Mouse (Mus musculus) lung, embryonic 16.5 days (tissue): Measurements from ENCODE around the gene Ppp2r3a. TPM values are rescaled to one million over a fixed set of nuclear protein-coding genes. Genes with fewer than 3 reads are reported as not detected.

Source experiments
- ATAC-seq: fragments of 200-750 bp; cut with Nextera tagmentation; 2 replicates; pipeline ENCODE4 v1.8.0; 2017; ENCODE audit warnings: low read depth, mild to moderate bottlenecking, moderate library complexity
- H3K27ac ChIP-seq: fragments of 300-500 bp; sonication (generic); 2 replicates; pipeline ENCODE4 v1.5.1; 2014; ENCODE audit warnings: mild to moderate bottlenecking, control low read depth, low read length
- H3K27me3 ChIP-seq: fragments of 300-500 bp; sonication (generic); 2 replicates; pipeline ENCODE4 v1.6.1; 2014; ENCODE audit warnings: low read depth, low read length, mixed read lengths; ENCODE audit not compliant: control insufficient read depth, insufficient read depth
- H3K36me3 ChIP-seq: fragments of 300-500 bp; sonication (generic); 2 replicates; pipeline ENCODE4 v1.6.1; 2014; ENCODE audit warnings: low read length; ENCODE audit not compliant: control insufficient read depth, insufficient read depth
- H3K4me1 ChIP-seq: fragments of 300-500 bp; sonication (generic); replicated peaks from 2 replicates; pipeline ENCODE4 v1.6.1; 2014; ENCODE audit warnings: low read length, mixed read lengths; ENCODE audit not compliant: control insufficient read depth, insufficient read depth
- H3K4me2 ChIP-seq: fragments of 300-500 bp; sonication (generic); 2 replicates; pipeline ENCODE4 v1.6.1; 2014; ENCODE audit warnings: low read depth, low read length, control low read depth
- H3K4me3 ChIP-seq: fragments of 300-500 bp; sonication (generic); 2 replicates; pipeline ENCODE4 v1.5.1; 2014; ENCODE audit warnings: mild to moderate bottlenecking, low read length, control low read depth
- H3K9ac ChIP-seq: fragments of 300-500 bp; sonication (generic); 2 replicates; pipeline ENCODE4 v1.6.1; 2014; ENCODE audit warnings: low read length, control low read depth
- H3K9me3 ChIP-seq: fragments of 300-500 bp; sonication (generic); 2 replicates; pipeline ENCODE4 v1.6.1; 2016; ENCODE audit warnings: low read length; ENCODE audit not compliant: control insufficient read depth
- WGBS: fragments of 180-500 bp; shearing (Covaris S2); extraction: QIAGEN DNeasy Blood & Tissue Kit; methylation state at CpG from one replicate; pipeline ENCODE4 v1.1.7; 2014; 5-methylcytosine and 5-hydroxymethylcytosine counted together
- polyA plus RNA-seq: library from polyadenylated mRNA; unstranded; fragments of >200 nt; fragmentation: Nextera tagmentation; extraction: Ambion mirVana; gene quantifications from 2 replicates; pipeline ENCODE4 v1.2.1, GENCODE M21; 2015

The Ppp2r3a gene
- polyA plus RNA-seq, 1 experiment from 2014 or later, result 11.3 TPM

DNA sequence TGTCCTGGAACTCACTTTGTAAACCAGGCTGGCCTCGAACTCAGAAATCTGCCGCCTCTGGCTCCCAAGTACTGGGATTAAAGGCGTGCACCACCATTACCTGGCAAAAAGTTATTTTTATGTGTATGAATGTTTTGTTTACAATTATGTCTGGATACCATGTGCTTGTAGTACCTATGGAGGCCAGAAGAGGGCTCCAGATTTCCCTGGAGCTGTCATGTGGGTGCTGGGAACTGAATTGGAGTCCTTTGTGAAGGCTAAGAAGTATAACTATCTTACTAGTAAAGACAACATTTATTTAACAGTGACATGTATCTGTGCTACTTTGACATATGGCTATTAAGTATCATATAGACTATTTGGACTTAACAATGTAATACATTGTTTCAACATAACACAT, 181.8 kb downstream of the Ppp2r3a start:
- 94% methylated on average over 3 of the region's 3 CpGs for WGBS
- no peaks in the 10 kb centered on the region; the same call in 1 of the 2 replicates for H3K9me3 ChIP-seq
- H3K9ac ChIP-seq, result no peak overlapping the region
- no peaks in the 10 kb centered on the region for H3K36me3 ChIP-seq
- no peaks in the 10 kb centered on the region for H3K27me3 ChIP-seq
- H3K4me1 ChIP-seq, result peaks cover 3% of the 10 kb centered on the region; the same call in 1 of the 2 replicates
- no peak overlapping the region for H3K27ac ChIP-seq
- no peak for ATAC-seq
- H3K4me3 ChIP-seq, result no peak overlapping the region
- H3K4me2 ChIP-seq, result no peak overlapping the region

DNA sequence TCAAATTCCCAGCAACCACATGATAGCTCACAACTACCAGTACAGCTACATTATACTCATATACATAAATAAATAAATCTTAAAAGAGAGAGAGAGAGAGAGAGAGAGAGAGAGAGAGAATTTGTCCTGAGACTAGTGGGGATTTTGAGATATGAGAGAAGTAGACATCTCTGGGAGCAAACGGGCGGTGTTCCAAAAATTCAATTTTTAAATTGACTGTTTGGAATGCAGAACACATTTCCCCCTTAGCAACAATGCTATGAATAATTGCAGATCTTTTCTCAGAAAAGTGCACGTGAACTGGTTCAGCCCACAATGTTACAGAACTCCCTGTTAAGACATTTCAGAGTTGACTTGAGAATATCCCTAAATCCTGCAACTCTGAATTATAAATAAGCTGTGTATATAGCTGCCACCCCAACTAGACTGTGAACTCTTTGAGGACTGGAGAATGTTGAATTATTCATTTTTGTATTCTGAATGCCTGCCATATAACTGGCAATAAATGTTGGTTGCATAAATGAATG, 186.5 kb downstream of the Ppp2r3a start:
- H3K9me3 ChIP-seq, result no peaks in the 10 kb centered on the region
- H3K9ac ChIP-seq, result no peak overlapping the region
- H3K4me3 ChIP-seq, result no peak overlapping the region
- no peaks in the 10 kb centered on the region for H3K36me3 ChIP-seq
- peaks cover 12% of the 10 kb centered on the region for H3K4me1 ChIP-seq
- H3K27ac ChIP-seq, result no peak overlapping the region
- no peaks in the 10 kb centered on the region for H3K27me3 ChIP-seq
- H3K4me2 ChIP-seq, result no peak overlapping the region
- WGBS, result 59% methylated on average over 3 of the region's 3 CpGs
- ATAC-seq, result peak; percentile 20; the same call in 1 of the 2 replicates

DNA sequence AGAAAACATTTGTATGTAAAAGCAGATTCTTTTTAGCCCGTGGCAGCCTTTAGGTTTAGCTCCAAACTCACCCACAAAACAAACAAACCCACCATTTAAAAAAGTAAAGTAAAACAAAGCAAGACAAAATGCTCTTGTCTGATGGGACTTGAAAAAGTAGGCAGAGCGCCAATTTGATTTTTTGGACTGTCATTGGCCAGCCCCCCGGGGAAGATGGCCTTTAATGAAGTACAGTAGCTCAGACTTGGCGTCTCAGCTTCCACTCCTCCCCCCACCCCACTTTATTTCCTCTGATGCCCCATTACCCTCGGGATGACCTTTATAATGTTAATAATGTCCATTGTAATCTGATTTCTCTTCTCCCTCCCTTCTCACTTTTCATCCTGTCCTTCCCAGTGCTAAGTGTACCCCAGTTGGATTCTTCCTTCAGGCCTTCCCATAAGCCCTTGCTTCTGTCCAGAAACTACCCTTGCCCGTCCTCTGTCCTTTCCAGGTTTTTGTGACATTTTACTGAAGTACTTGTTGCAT, 189.3 kb downstream of the Ppp2r3a start:
- no peak overlapping the region for H3K4me2 ChIP-seq
- H3K27ac ChIP-seq, result no peak overlapping the region
- no peak overlapping the region for H3K4me3 ChIP-seq
- H3K9me3 ChIP-seq, result no peaks in the 10 kb centered on the region
- WGBS, result 38% methylated on average over 6 of the region's 6 CpGs
- no peak overlapping the region for H3K9ac ChIP-seq
- no peak for ATAC-seq
- peaks cover 12% of the 10 kb centered on the region for H3K4me1 ChIP-seq
- no peaks in the 10 kb centered on the region for H3K27me3 ChIP-seq
- no peaks in the 10 kb centered on the region for H3K36me3 ChIP-seq

DNA sequence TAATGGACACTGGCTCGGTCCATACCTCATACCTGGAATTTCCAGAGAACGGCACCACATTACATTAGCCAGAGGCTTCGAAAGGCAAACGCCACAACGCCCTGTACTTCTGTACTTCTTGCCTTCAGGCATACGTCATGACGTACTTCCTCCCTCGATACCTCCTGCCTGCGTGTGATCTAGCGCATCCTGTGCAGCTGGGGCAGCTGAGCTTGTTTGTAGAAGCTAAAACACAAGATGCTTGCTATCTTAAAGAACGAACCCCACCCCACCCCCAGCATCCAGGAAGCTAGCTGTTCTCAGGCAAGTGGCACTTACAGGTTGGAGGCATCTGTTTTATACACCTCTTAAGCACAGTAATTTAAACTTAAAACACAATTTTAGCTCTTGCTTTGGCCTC, 190.6 kb downstream of the Ppp2r3a start:
- Histone ChIP-seq H3K9ac (no peak overlapping the region), H3K27ac (no peak overlapping the region), H3K27me3 (no peaks in the 10 kb centered on the region), H3K4me2 (no peak overlapping the region), H3K36me3 (no peaks in the 10 kb centered on the region), H3K9me3 (no peaks in the 10 kb centered on the region), H3K4me3 (no peak overlapping the region), H3K4me1 (peaks cover 12% of the 10 kb centered on the region)
- ATAC-seq, result 0 out of 2 replicates have a peak, but pooled peaks have one; percentile 15
- 57% methylated on average over 11 of the region's 11 CpGs for WGBS

DNA sequence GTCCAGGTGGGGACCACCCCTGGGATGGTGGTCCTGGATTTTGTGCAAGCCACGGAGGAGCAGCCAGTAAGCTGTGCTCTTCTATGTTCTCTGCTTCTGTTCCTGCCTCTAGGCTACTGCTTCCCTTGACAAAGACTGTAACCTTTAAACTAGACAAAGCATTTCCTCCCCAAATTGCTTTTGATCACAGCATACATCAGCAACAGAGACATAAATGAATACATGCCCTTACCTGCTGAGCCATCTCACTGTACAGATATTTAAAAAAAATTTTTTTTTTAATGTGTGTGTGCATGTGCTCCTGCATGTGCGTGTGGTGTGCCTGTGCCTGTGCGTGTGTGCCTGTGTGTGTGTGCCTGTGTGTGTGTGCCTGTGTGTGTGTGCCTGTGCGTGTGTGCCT, 194.4 kb downstream of the Ppp2r3a start:
- 88% methylated on average over 4 of the region's 4 CpGs for WGBS
- peaks cover 7% of the 10 kb centered on the region for H3K4me1 ChIP-seq
- H3K4me3 ChIP-seq, result no peak overlapping the region
- no peak overlapping the region for H3K9ac ChIP-seq
- H3K27ac ChIP-seq, result no peak overlapping the region
- no peaks in the 10 kb centered on the region for H3K9me3 ChIP-seq
- no peak overlapping the region for H3K4me2 ChIP-seq
- H3K27me3 ChIP-seq, result no peaks in the 10 kb centered on the region
- ATAC-seq, result no peak
- no peaks in the 10 kb centered on the region for H3K36me3 ChIP-seq

Other genes with a start within 250 kb of the Ppp2r3a start
- 22.1 and 22.5 TPM in 2 replicates for gene Pccb, start 216.9 kb downstream of the Ppp2r3a start, polyA plus RNA-seq
- gene Msl2, start 177.7 kb downstream of the Ppp2r3a start, polyA plus RNA-seq, result 3.7 and 3.9 TPM in 2 replicates